In the genomic region with DNA sequence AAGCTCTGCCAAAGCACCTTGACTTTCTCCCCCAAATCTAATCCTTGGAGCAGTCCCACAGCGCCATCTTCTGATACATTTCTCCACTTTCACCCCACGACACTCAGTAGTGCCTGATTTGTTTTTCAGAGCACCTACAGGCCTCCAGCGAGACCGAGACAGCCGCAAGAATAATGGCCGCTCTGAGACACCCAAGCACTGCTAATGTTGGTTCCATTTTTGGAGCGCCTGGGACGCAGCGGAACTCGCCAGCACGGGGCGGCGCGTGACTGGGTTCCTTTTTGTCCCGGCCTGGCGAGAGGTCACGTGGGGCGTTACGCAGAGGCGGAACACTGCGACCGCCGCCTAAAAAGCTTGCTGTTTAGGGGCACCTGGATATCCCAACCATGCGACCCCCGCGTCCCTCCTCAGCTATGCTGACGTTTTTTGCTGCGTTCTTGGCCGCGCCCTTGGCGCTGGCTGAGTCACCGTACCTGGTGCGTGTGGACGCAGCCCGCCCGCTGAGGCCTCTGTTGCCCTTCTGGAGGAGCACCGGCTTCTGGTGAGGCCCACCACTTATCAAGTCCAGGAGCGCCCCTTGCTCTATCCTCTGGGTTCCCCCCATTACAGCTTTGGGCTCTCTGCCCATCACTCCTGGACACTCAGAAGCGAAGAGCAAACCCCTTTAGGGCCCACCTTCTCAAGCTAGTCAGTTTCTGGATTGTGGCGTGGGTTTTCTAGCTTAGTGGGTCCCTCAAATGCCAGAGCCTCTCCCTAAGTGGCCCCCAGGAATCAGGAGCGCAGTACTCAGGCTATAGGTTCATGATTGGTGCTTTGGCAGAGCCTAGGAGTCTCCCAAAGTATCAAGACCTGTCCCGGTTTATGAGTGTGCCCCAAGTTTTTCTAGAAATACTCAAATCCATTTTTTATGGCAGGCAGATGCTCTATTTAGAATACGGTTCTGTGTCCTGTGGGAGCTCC, we compare ENCODE assay signal across 8 mouse cellular contexts. TPM values are rescaled to one million over a fixed set of nuclear protein-coding genes. Genes with fewer than 3 reads are reported as not detected.
DNase-seq lines count a peak whose midpoint lies in the region; ATAC-seq and TF ChIP-seq lines count a peak whose summit lies in the region.

A gene (minus strand): TSS at position 696 of the 960 bp plus-strand sequence.

- peak within 1 kb of the TSS; percentile 74 for H3K27ac ChIP-seq in ES-E14 (ENCODE audit: insufficient read depth, low read depth, low read length, poor library complexity, severe bottlenecking)
- peak within 1 kb of the TSS; percentile 88 for H3K27ac ChIP-seq in forebrain, embryonic 16.5 days (ENCODE audit: low read length)
- H3K27ac ChIP-seq in layer of hippocampus, adult 2 months: peak within 1 kb of the TSS; percentile 99
- H3K27ac ChIP-seq in lung, embryonic 14.5 days (ENCODE audit: low read depth): peak within 1 kb of the TSS; percentile 89
- H3K27ac ChIP-seq in olfactory bulb, adult 2 months (ENCODE audit: insufficient read depth, low read depth, low read length): peak within 1 kb of the TSS; percentile 88

- 5% methylated on average over 43 of the region's 43 CpGs for WGBS in forebrain, embryonic 16.5 days
- 6% methylated on average over 43 of the region's 43 CpGs for WGBS in lung, embryonic 14.5 days
- WGBS in olfactory bulb, adult 2 months: 4% methylated on average over 43 of the region's 43 CpGs

- peak within 1 kb of the TSS; percentile 68 to 74 for H3K4me3 ChIP-seq in ES-E14 (ENCODE audit: insufficient read depth in 1 of 2, low read depth in 1 of 2, low read length in 2 of 2, poor library complexity in 1 of 2, severe bottlenecking in 1 of 2)
- H3K4me3 ChIP-seq in forebrain, embryonic 16.5 days (replicated peaks; ENCODE audit: low read length): peak within 1 kb of the TSS; percentile 56
- peak within 1 kb of the TSS; percentile 74 for H3K4me3 ChIP-seq in layer of hippocampus, adult 2 months
- peak within 1 kb of the TSS; percentile 58 for H3K4me3 ChIP-seq in lung, embryonic 14.5 days (ENCODE audit: low read depth, low read length)
- peak within 1 kb of the TSS; percentile 67 for H3K4me3 ChIP-seq in olfactory bulb, adult 2 months (ENCODE audit: insufficient read depth, low read depth, low read length)

- intact Hi-C loops in heart, postnatal 36 days (cut with DNase I): loop anchor here (2.0 to 10.0 kb wide), 4 partner anchors 40 to 604 kb away; a partner anchor contains a TSS

- H3K9ac ChIP-seq in ES-E14 (ENCODE audit: insufficient read depth, low read depth, low read length, poor library complexity, severe bottlenecking): peak within 1 kb of the TSS; percentile 70
- H3K9ac ChIP-seq in forebrain, embryonic 16.5 days (replicated peaks; ENCODE audit: low read depth, low read length): peak within 1 kb of the TSS; percentile 73
- H3K9ac ChIP-seq in lung, embryonic 14.5 days: peak within 1 kb of the TSS; percentile 79

- H3K4me1 ChIP-seq in ES-E14 (ENCODE audit: control insufficient read depth in 2 of 2, insufficient read depth in 2 of 2, low read length in 2 of 2, poor library complexity in 1 of 2): peaks cover 2 to 6% of the 10 kb centered on the region in 2 experiments; a peak in 1 of 4 replicates
- H3K4me1 ChIP-seq in forebrain, embryonic 16.5 days (replicated peaks; ENCODE audit: control insufficient read depth, insufficient read depth, low read length): peaks cover 17% of the 10 kb centered on the region
- H3K4me1 ChIP-seq in lung, embryonic 14.5 days (ENCODE audit: insufficient read depth): 0 out of 2 replicates have a peak, but pooled peaks cover 4% of the 10 kb centered on the region
- peaks cover 12% of the 10 kb centered on the region for H3K4me1 ChIP-seq in olfactory bulb, adult 2 months (ENCODE audit: control insufficient read depth, insufficient read depth, low read length)

- DNase-seq in ES-E14 (ENCODE audit: low read depth, low spot score): peak; percentile 74
- DNase-seq in cerebellum, adult 18-20 months: peak; percentile 87 to 90
- DNase-seq in heart, postnatal 36 days: peak; percentile 91 to 93
- DNase-seq in layer of hippocampus, adult 2 months (ENCODE audit: low spot score in 2 of 2): peak; percentile 80 to 87
- peak; percentile 90 for DNase-seq in lung, embryonic 14.5 days
- DNase-seq in thymus, postnatal 0 days (ENCODE audit: low spot score): peak; percentile 78

- peak; percentile 86 for ATAC-seq in forebrain, embryonic 16.5 days
- ATAC-seq in lung, embryonic 14.5 days (ENCODE audit: insufficient read depth): peak; percentile 88

- peak; percentile 85 for TF ChIP-seq CTCF in layer of hippocampus, adult 2 months (conservative IDR thresholded peaks at IDR 0.05)
- TF ChIP-seq CTCF in lung, embryonic 14.5 days (IDR thresholded peaks at IDR 0.05; ENCODE audit: low read depth): peak; percentile 70
- peak; percentile 38; the same call in 1 of the 2 replicates for TF ChIP-seq CTCF in olfactory bulb, adult 2 months (IDR thresholded peaks at IDR 0.05; ENCODE audit: insufficient read depth, low read depth, low read length)

- peak within 1 kb of the TSS; percentile 67 for H3K4me2 ChIP-seq in forebrain, embryonic 16.5 days (ENCODE audit: low read length)
- peak within 1 kb of the TSS; percentile 86 for H3K4me2 ChIP-seq in lung, embryonic 14.5 days

- TF ChIP-seq POLR2A in olfactory bulb, adult 2 months (IDR thresholded peaks at IDR 0.05; ENCODE audit: insufficient read depth, low read depth, low read length): peak; percentile 69

- in situ Hi-C loops in ES-E14 (cut with MboI; ENCODE audit: low sequenced_read_pairs in 2 of 2, unreplicated experiment in 2 of 2): no loop called here

- H3K36me3 ChIP-seq in ES-E14 (ENCODE audit: control insufficient read depth, insufficient read depth, low read length, poor library complexity, severe bottlenecking): no peaks in the 10 kb centered on the region; the same call in 1 of the 2 replicates
- H3K36me3 ChIP-seq in forebrain, embryonic 16.5 days (ENCODE audit: control insufficient read depth, insufficient read depth): peaks cover 11% of the 10 kb centered on the region; the same call in 1 of the 2 replicates
- peaks cover 21% of the 10 kb centered on the region for H3K36me3 ChIP-seq in lung, embryonic 14.5 days (ENCODE audit: insufficient read depth)

- no peaks in the 10 kb centered on the region for H3K27me3 ChIP-seq in forebrain, embryonic 16.5 days (replicated peaks; ENCODE audit: control insufficient read depth, insufficient read depth, low read length)
- H3K27me3 ChIP-seq in lung, embryonic 14.5 days (ENCODE audit: insufficient read depth, low read length): no peaks in the 10 kb centered on the region

- no peaks in the 10 kb centered on the region for H3K9me3 ChIP-seq in ES-E14 (ENCODE audit: control insufficient read depth, insufficient read depth, low read depth, low read length)
- no peaks in the 10 kb centered on the region for H3K9me3 ChIP-seq in forebrain, embryonic 16.5 days (ENCODE audit: control insufficient read depth, low read length)
- H3K9me3 ChIP-seq in lung, embryonic 14.5 days (ENCODE audit: low read depth, low read length): no peaks in the 10 kb centered on the region

TF ChIP-seq in ES-E14, 5 proteins besides CTCF, POLR2A, EP300 and RAD21:
- TF ChIP-seq ZC3H11A (IDR thresholded peaks at IDR 0.05; ENCODE audit: borderline replicate concordance, low read depth, low read length) (peak; percentile 33; the same call in 1 of the 2 replicates), MAFK (IDR thresholded peaks at IDR 0.05; ENCODE audit: insufficient read depth, low read depth, low read length) (no peak)

RNA-seq across cellular contexts. Expression of the gene that starts here (rescaled TPM):
- 25.5 and 47.5 TPM in 2 replicates for total RNA-seq in ES-E14 (2012; rRNA removed)
- 26.5 and 31.9 TPM in 2 replicates for polyA plus RNA-seq in forebrain, embryonic 16.5 days (2015; fragmentation: Nextera tagmentation; extraction: Ambion mirVana)
- total RNA-seq in heart, postnatal 36 days (2021): 1 to 10 TPM; 8.9 TPM
- 10 to 100 TPM; 50.2 to 51.5 TPM for total RNA-seq in layer of hippocampus, adult 2 months (2021)
- 8.7 and 12.1 TPM in 2 replicates for polyA plus RNA-seq in lung, embryonic 14.5 days (2014; fragmentation: Nextera tagmentation; extraction: Ambion mirVana)
- polyA plus RNA-seq in olfactory bulb, adult 2 months (2012; ENCODE audit: insufficient read depth, insufficient read length, low replicate concordance, missing spikeins): not detected in 2 replicates
- 5.0 and 6.6 TPM in 2 replicates for polyA plus RNA-seq in thymus, postnatal 0 days (2015; fragmentation: Nextera tagmentation; extraction: Ambion mirVana)

Comparison
In these comparisons a context has a peak if more than half of its experiments do, and no peak if none do; other contexts are left out.
1. Peak in every context shown above with its lines: DNase-seq, ATAC-seq, H3K4me3 ChIP-seq and H3K27ac ChIP-seq.